Mouse (Mus musculus): ENCODE data around the gene Runx1.

Runx1 gene

DNA sequence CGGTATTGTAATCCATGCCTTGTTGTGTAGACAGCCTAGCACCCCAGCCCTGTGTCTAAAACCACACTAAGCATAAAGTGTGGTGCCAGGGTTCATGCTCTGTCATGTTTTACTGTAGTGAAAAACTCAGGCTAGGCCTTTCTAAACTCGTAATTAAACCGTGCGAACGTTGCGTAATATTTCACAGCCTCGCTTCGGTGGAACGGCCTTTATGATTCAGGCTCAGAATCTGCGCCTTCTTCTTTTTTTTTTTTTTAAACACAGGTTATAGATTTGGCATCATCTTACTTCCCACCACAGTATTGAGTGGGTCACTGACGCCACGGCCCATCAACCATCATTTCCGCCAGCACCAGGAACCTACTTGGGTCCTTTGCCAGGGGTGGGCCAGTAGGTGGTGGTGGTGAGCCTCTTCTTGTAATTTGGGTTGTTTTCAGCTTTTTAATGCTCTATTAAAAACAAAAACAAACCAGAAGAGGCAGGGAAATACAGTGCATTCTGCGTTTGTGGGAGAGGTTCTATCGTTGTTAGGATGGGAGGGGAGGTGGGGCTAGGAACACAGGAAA lies 210.6 kb downstream of the Runx1 start:
- DNase-seq (ENCODE audit: low spot score in 2 of 2), result no peak

- DNase-seq (ENCODE audit: low spot score in 2 of 2), result no peak
Measured at GRCm38 (mm10) chr16:92612546-92612945, 213.4 kb downstream of the Runx1 start.

- DNase-seq (ENCODE audit: low spot score in 2 of 2), result no peak
Measured at GRCm38 (mm10) chr16:92611641-92612149, 214.3 kb downstream of the Runx1 start.

DNA sequence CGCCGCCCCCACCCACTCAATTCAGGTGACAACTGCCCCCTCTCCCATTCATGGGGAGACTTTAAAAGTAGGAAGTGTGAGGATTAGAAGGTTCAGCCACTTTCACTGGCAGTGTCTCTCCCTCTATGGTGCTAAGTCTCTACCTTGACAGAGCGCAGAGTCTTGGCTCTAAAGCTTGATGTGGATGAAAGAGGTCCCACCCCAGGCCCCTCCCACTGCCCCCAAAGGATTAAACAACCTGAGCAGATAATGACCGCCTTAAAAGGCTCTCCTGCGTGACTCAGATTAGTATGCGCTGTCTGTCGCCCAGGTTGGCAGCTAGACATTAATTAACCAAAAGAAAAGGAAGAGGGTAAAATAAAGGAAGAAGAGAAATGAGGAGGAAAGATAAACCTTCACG lies 215.5 kb downstream of the Runx1 start:
- DNase-seq (ENCODE audit: low spot score in 2 of 2), result no peak

DNA sequence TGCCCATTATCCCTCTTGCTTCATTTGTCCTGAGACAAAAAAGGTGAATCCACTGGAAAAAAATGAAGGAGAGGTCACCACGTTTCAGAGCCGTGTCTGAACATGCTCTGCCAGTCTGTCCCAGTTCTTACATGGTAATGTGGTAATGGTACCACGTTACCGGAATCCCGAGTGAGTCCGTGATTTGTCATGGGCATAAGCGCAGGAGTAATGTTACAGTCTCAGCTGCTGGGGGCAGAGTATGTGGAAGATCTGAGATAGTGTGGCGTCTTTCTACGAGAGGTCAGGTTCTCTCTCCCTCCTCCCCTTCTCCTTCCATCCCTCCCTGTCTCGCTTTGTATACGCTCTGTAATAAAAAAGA lies 216.3 kb downstream of the Runx1 start:
- DNase-seq (ENCODE audit: low spot score in 2 of 2), result no peak

DNA sequence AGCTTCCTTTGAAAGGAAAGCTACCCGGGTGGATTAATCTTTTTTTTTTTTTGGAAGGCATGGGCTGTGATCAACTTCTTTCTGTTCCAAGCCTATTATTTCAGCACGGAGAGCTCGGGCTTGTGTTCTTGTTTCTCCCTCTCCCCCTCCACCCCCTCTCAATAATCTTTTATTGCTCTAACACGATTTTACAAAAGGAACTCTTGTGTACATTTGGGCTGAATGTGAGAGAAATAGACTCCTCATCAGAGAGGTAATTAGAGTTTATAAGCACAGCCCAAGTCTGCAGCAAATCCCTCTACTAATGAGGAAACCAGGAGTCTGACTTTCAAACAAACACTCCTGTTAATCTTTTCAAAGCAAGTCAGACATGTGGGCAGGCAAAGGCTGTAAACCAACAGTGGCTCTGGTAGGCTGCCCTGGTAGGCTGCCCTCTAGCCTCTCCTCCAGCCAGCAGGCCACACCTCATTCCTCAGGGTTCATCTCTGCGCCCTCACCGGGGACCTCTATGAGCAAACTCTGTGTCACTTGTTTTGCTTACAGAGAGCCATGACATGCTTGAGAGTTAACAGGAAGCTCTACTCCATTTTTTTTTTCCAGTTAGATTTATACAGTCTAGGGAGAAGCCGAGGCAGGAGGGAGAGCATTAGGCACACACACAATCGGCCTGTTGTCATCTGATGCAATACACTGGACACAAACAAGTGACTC lies 216.8 kb downstream of the Runx1 start:
- DNase-seq (ENCODE audit: low spot score in 2 of 2), result no peak

GRCm38 (mm10) chr16:92608180-92608960 lies 217.6 kb downstream of the Runx1 start:
- no peak for DNase-seq (ENCODE audit: low spot score in 2 of 2)

DNA sequence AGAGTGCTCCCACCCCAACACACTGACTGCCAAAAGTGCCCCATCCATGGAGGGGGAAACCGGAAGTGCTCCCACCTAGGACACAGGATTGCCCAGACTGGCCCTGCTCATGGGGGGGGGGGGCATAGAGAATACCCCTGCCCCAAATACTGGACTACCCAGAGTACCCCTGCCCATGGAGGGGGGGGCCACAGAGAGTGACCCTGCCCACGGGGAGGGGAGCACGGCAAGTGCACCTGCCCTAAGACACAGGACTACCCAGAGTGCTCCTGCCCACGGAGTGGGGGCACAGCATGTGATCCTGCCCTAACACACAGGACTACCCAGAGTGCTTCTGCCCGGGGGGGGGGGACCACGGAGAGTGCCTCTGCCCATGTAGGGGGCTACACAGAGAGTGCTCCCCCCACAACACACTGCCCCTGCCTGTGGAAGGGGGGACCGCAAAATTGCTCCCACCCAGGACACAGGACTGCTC lies 219.4 kb downstream of the Runx1 start:
- DNase-seq (ENCODE audit: low spot score in 2 of 2), result no peak

- peak in 1 of 2 experiments; percentile 6 for DNase-seq (ENCODE audit: low spot score in 2 of 2)
Measured at GRCm38 (mm10) chr16:92605606-92606490, 220.1 kb downstream of the Runx1 start.

GRCm38 (mm10) chr16:92602504-92602903 lies 223.4 kb downstream of the Runx1 start:
- no peak for DNase-seq (ENCODE audit: low spot score in 2 of 2)

DNA sequence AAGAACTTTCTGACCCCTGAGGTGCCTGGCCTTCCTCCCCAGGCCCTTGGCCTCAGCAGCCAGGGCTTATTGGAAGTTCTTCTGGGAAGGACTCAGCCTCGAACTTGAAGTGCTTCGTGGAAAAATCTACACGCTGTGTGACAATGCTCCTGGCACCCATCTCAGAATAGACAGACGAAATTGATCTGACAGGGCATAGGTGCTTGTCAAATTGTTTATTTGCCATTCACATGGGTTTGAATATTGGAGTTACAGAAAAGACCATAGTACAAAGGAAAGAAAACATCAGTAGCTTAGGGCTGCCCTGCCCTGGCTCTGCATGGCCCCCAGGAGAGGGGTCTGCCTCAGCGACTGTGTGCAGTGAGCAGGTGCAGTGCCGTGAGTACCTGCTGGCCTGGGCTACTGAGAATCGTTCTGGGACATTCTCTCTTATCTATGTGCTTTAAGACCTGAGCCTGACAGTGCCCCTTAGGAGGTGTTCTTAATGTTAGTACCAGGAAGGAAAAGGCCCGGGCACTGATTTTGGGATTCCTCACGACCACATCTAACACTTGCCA lies 224.6 kb downstream of the Runx1 start:
- DNase-seq (ENCODE audit: low spot score in 2 of 2), result no peak

- DNase-seq (ENCODE audit: low spot score in 2 of 2), result no peak
Measured at GRCm38 (mm10) chr16:92599451-92599850, 226.5 kb downstream of the Runx1 start.

GRCm38 (mm10) chr16:92597655-92598054 lies 228.3 kb downstream of the Runx1 start:
- no peak for DNase-seq (ENCODE audit: low spot score in 2 of 2)

GRCm38 (mm10) chr16:92592207-92592606 lies 233.7 kb downstream of the Runx1 start:
- no peak for DNase-seq (ENCODE audit: low spot score in 2 of 2)

DNA sequence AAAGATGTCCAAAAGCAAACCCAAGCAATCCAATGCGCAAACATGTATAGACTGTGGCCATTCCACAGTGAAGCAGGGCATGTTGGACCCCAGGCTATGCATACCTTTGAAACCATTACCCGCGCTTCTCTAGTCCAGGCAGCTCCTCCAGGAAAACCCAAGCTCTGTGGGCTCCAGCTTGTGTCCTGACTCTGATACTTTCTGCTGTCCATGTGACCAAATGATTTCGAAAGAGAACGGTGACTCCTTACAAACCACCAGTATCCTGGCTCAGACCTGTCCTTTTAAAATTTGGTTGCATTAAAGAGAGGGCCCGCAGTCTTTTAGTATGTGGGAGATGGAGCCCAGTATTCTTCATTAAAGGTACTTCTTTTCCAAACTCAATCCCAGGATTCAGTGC lies 234.2 kb downstream of the Runx1 start:
- no peak for DNase-seq (ENCODE audit: low spot score in 2 of 2)

DNA sequence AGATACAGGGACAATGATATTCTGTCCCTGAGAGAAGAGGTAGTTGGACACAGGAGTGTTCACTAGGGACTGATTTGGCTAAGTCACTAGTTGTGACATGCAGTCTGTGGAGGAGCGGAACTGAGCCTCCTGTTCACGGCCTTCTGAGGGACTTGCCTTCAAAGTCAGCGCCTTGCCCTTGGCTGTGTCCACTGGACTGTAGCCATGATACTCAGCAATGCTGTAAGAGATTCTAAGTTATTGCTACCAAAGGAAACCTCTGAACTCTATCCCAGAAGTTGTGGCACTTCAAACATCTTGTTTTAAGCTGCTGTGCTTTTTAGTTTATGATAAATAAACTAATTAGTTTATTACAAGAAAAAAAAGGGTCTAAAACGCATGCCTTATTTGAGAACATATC lies 238.1 kb downstream of the Runx1 start:
- DNase-seq (ENCODE audit: low spot score in 2 of 2), result no peak

DNA sequence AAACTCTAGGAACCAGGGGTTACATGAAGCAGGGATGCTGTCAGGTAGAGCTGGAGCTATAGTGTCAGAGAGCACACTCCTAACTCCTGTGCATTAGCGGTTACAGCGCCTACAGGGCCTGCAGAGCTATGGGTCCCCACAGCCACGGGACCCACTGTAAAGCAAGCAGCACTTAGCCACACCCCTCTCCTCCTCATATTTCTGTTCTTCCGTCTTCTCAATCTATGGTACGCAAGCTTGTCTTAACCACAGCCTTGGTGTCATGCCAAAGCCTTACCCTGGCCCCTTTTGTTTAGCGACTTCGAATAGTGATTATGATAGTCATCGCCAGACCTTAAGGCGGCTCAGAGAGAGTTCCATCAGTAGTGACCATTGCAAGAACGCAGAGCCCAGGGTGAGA lies 244.2 kb downstream of the Runx1 start:
- no peak for DNase-seq (ENCODE audit: low spot score in 2 of 2)

GRCm38 (mm10) chr16:92580981-92581380 lies 245.0 kb downstream of the Runx1 start:
- DNase-seq (ENCODE audit: low spot score in 2 of 2), result no peak

DNA sequence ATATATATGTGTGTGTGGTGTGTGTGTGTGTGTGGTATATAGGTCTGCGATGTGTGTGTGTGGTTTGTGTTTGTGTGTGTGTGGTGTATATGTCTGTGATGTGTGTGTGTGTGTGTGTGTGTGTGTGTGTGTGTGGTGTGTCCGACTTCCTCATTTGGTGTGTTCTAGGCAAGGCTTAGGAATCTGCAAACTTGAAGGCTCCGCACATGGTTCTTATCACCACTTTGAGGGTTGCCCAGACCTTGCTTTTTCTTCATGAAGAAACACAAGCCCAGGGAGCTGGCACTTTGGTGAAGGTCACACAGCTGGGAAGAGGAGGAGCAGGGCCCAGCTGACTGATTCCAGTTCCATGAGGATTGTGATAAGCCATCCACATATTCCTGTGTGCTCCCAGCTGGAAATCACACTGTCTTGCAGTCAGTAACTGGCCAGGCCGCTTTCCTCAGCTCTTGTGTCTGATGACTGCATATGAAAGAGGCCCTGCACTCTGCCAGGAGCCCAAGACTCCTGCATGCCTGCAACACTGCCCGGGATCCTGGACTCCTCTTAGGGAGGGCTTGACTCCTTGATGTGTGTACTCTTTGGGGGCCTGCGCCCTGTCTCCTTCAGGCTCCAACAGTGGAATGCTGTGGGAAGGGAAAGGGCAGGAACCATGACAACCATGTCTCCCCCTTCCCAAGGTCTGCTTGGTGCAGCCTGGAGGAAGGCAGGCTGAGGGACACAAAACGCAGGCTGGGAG lies 246.9 kb downstream of the Runx1 start:
- no peak for DNase-seq (ENCODE audit: low spot score in 2 of 2)

GRCm38 (mm10) chr16:92577381-92577780 lies 248.6 kb downstream of the Runx1 start:
- no peak for DNase-seq (ENCODE audit: low spot score in 2 of 2)

DNA sequence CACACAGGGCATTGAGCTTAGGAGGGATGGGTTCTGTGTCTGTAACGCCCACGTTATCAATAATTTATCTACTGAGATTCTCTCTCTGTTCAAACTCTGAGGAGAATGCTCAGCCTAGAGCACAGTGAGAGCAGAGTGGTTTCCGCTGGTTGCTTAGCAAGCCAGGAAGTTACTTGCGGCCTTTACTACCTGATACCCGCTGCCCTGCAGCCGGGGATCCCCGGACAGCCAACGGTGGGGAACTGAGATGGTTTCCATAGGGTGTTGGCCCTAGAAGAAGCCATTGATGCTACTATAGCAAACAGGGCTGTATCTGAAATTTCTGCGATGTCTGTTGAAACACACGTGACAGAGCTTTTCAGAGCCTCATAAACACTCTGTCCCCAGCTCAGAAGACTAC lies 250.2 kb downstream of the Runx1 start:
- no peak for DNase-seq (ENCODE audit: low spot score in 2 of 2)
